Mouse (Mus musculus): ENCODE data around the gene Emilin3.

Emilin3 gene

GRCm38 (mm10) chr2:160916714-160917113 is 4.6 kb upstream of the Emilin3 start:
- no peak for DNase-seq (ENCODE audit: low spot score)

GRCm38 (mm10) chr2:160915821-160916610 is 3.9 kb upstream of the Emilin3 start:
- no peak for DNase-seq (ENCODE audit: low spot score)

- no peak for DNase-seq (ENCODE audit: low spot score)
Observed at GRCm38 (mm10) chr2:160914656-160915055, 2.5 kb upstream of the Emilin3 start.

GRCm38 (mm10) chr2:160911558-160912201 is 448 bp downstream of the Emilin3 start:
- no peak for DNase-seq (ENCODE audit: low spot score)

- DNase-seq (ENCODE audit: low spot score): no peak
Observed at GRCm38 (mm10) chr2:160910633-160911032, 1.5 kb downstream of the Emilin3 start.

- DNase-seq (ENCODE audit: low spot score): peak; percentile 18
Observed at GRCm38 (mm10) chr2:160908607-160909006, 3.5 kb downstream of the Emilin3 start.

- no peak for DNase-seq (ENCODE audit: low spot score)
Observed at GRCm38 (mm10) chr2:160906101-160906500, 6.0 kb downstream of the Emilin3 start.

GRCm38 (mm10) chr2:160905301-160905700 is 6.8 kb downstream of the Emilin3 start:
- DNase-seq (ENCODE audit: low spot score): no peak

GRCm38 (mm10) chr2:160901656-160902412 is 10.3 kb downstream of the Emilin3 start:
- peak; percentile 41 for DNase-seq (ENCODE audit: low spot score)

- DNase-seq (ENCODE audit: low spot score): no peak
Observed at GRCm38 (mm10) chr2:160891697-160892096, 20.4 kb downstream of the Emilin3 start.

- DNase-seq (ENCODE audit: low spot score): no peak
Observed at GRCm38 (mm10) chr2:160891045-160891444, 21.1 kb downstream of the Emilin3 start.

GRCm38 (mm10) chr2:160887859-160888258 is 24.3 kb downstream of the Emilin3 start:
- peak; percentile 45 for DNase-seq (ENCODE audit: low spot score)

- peak; percentile 84 for DNase-seq (ENCODE audit: low spot score)
Observed at GRCm38 (mm10) chr2:160887284-160887683, 24.8 kb downstream of the Emilin3 start.

- DNase-seq (ENCODE audit: low spot score): no peak
Observed at GRCm38 (mm10) chr2:160886221-160886620, 25.9 kb downstream of the Emilin3 start.

GRCm38 (mm10) chr2:160884830-160885229 is 27.3 kb downstream of the Emilin3 start:
- DNase-seq (ENCODE audit: low spot score): peak; percentile 53

- no peak for DNase-seq (ENCODE audit: low spot score)
Observed at GRCm38 (mm10) chr2:160883912-160884311, 28.2 kb downstream of the Emilin3 start.

- DNase-seq (ENCODE audit: low spot score): no peak
Observed at GRCm38 (mm10) chr2:160882436-160882835, 29.7 kb downstream of the Emilin3 start.

GRCm38 (mm10) chr2:160881462-160882101 is 30.5 kb downstream of the Emilin3 start:
- DNase-seq (ENCODE audit: low spot score): no peak

- peak; percentile 49 for DNase-seq (ENCODE audit: low spot score)
Observed at GRCm38 (mm10) chr2:160880453-160881195, 31.5 kb downstream of the Emilin3 start, which contains the start of gene Lpin3. Gene Lpin3 (plus strand): TSS chr2:160880670.

GRCm38 (mm10) chr2:160876115-160876514 is 36.0 kb downstream of the Emilin3 start:
- no peak for DNase-seq (ENCODE audit: low spot score)

GRCm38 (mm10) chr2:160874231-160874877 is 37.8 kb downstream of the Emilin3 start:
- DNase-seq (ENCODE audit: low spot score): no peak
